Mouse (Mus musculus) layer of hippocampus, adult 2 months (tissue): ENCODE results near the gene Des. TPM values are rescaled to one million over a fixed set of nuclear protein-coding genes. Genes with fewer than 3 reads are reported as not detected.

ENCODE experiments used
- DNase-seq, 2 experiments: peaks; one replicate each; pipeline ENCODE4 v3.0.0; 2022; ENCODE audit warnings: low spot score in 2 of 2
- H3K27ac ChIP-seq: fragments of 200-600 bp; 2 replicates; pipeline ENCODE4 v1.8.1; 2022
- H3K4me3 ChIP-seq: fragments of 200-600 bp; 2 replicates; pipeline ENCODE4 v1.8.1; 2022; ENCODE audit warnings: mild to moderate bottlenecking
- CTCF ChIP-seq: fragments of 200-600 bp; conservative IDR thresholded peaks from 2 replicates; pipeline ENCODE4 v1.8.1; 2022; ENCODE audit warnings: antibody characterized with exemption, mild to moderate bottlenecking, moderate library complexity
- total RNA-seq, 2 experiments: library from RNA; stranded (reverse); gene quantifications; 2 replicates each; pipeline ENCODE4 v1.2.3; 2021

Gene Des
- total RNA-seq, 2 experiments from 2014 or later = 0.88 to 1.00 TPM

DNA sequence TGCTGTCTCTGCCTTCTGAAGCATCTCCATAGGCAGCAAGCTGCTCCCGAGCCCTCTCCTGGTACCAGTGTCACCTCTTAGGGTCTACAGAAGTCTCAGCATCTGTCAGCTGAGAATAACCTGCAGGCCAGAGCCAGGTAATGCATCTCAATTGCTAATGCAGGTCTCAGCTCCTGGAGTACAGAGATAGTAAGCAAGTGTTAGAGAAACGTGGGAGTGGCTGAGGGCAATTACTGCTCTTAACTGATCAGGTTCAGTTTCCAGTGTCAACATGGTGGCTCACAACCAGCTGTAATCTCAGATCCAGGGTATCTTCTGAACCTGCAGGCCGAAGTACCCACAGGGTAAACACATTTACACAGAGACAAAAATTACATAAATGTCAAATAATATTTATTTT lies 23.7 kb upstream of the Des start:
- Histone ChIP-seq H3K4me3 (no peak overlapping the region), H3K27ac (no peak overlapping the region)
- no peak for TF ChIP-seq CTCF
- DNase-seq = no peak

DNA sequence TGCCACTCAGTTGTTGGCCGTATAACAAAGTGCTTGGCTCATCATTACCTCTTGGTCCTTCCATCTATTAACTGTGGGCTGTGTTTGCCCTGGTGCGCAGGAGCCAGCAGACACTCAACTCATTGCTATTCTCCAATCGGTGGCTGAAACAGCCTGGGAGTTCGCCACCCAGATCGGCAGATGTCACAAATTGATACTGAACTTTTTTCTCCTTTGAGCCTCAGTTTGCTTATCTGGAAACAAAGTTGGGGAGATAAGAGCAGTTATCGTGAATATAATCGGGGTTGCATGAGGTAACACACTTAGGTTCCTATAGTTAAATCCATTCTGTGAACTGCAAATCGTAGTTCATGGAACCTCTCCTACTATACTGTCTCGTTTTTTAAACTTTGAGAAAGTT lies 23.0 kb upstream of the Des start:
- Histone ChIP-seq H3K4me3 (no peak overlapping the region), H3K27ac (no peak overlapping the region)
- no peak for TF ChIP-seq CTCF
- DNase-seq = no peak

GRCm38 (mm10) chr1:75338091-75338694 lies 21.9 kb upstream of the Des start:
- no peak for TF ChIP-seq CTCF
- H3K27ac ChIP-seq = peak overlapping the region; percentile 6; the same call in 1 of the 2 replicates

DNA sequence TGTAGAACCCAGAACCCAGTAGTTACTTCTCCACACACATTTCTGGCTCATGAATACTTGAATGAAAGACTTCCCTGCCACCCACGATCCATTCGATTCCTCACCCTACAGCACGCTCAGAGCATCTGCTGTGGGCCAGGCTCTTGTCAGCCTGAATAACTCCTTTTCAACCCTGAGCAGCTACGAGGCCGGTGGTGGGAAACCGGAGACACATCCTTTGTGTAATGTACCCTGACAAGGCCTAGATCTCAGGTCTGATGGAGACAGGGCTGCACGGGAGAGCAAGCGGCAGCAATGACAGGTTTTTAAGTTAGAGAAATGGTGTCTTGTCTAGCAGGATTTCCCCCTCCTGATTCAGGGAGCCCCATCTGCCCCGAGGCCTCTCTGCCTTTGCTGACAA lies 20.8 kb upstream of the Des start:
- no peak overlapping the region for H3K4me3 ChIP-seq
- peak overlapping the region; percentile 57; the same call in 1 of the 2 replicates for H3K27ac ChIP-seq
- DNase-seq = peak; percentile 29 to 57
- TF ChIP-seq CTCF = no peak

More at GRCm38 (mm10) chr1:75338091-75338694, 21.9 kb upstream of the Des start:
- DNase-seq = no peak
- H3K4me3 ChIP-seq = no peak overlapping the region

- H3K4me3 ChIP-seq = no peak overlapping the region
- TF ChIP-seq CTCF = no peak
- H3K27ac ChIP-seq = no peak overlapping the region
- no peak for DNase-seq
Observed at GRCm38 (mm10) chr1:75340519-75340918, 19.6 kb upstream of the Des start.

- no peak overlapping the region for H3K27ac ChIP-seq
- DNase-seq = peak; percentile 79 to 81
- no peak overlapping the region for H3K4me3 ChIP-seq
- peak; percentile 97 for TF ChIP-seq CTCF
Observed at GRCm38 (mm10) chr1:75342874-75343416, 17.2 kb upstream of the Des start.

GRCm38 (mm10) chr1:75344291-75345035 lies 15.7 kb upstream of the Des start:
- Histone ChIP-seq H3K4me3 (no peak overlapping the region), H3K27ac (no peak overlapping the region)
- no peak for DNase-seq
- TF ChIP-seq CTCF = no peak

GRCm38 (mm10) chr1:75345036-75345935 lies 14.8 kb upstream of the Des start:
- no peak for TF ChIP-seq CTCF
- no peak overlapping the region for H3K4me3 ChIP-seq
- H3K27ac ChIP-seq = no peak overlapping the region
- no peak for DNase-seq

DNA sequence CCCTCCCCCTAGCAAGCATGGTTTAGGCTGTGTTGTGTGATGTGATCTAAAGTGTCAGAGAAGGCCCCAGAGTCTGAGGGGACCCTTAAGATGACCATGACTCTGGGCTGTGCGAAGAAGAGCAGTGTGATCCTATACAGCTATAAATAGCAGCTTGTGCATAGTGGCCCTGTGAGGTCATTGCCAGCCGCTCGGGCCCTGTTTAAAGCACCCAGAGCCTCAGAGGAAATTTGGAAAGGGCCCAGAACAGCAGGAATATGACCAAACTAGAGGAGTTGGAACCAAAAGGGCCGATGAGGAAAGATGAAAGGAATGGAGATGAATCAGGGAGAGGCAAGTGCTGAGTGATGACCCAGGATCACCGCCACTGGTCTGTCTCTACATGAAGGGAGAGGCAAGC lies 12.8 kb upstream of the Des start:
- TF ChIP-seq CTCF = no peak

GRCm38 (mm10) chr1:75349275-75349674 lies 10.9 kb upstream of the Des start:
- no peak overlapping the region for H3K27ac ChIP-seq
- no peak for TF ChIP-seq CTCF
- no peak for DNase-seq
- no peak overlapping the region for H3K4me3 ChIP-seq

More for the DNA sequence above, 12.8 kb upstream of the Des start:
- no peak overlapping the region for H3K4me3 ChIP-seq
- H3K27ac ChIP-seq = no peak overlapping the region
- no peak for DNase-seq

GRCm38 (mm10) chr1:75357261-75357660 lies 2.9 kb upstream of the Des start:
- TF ChIP-seq CTCF = no peak
- no peak for DNase-seq
- no peak overlapping the region for H3K4me3 ChIP-seq
- H3K27ac ChIP-seq = peak overlapping the region; percentile 65; the same call in 1 of the 2 replicates

DNA sequence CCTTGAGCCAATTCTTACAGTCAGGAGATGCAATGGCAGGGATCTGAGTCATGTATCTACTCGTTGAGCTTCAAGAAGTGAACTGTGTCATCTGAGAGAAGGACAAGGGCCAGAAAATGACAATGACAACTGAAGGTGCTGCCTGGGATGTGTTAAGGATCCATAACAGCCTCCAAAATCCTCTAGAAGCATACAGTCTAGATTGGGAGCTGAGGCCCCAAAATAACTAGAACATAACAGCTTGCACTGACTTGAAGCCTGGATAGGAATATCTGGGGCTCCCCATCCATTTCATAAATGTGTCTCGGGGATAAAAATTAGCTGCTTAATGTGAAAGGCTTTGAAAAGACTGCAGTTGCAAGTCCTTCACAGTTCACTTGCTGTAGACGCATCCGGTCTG lies 2.1 kb upstream of the Des start:
- no peak for TF ChIP-seq CTCF
- no peak for DNase-seq
- Histone ChIP-seq H3K27ac (peak overlapping the region; percentile 65), H3K4me3 (no peak overlapping the region)

GRCm38 (mm10) chr1:75359346-75359745 lies 783 bp upstream of the Des start:
- H3K27ac ChIP-seq = peak overlapping the region; percentile 65
- TF ChIP-seq CTCF = no peak
- DNase-seq = peak in 1 of 2 experiments; percentile 13
- no peak overlapping the region for H3K4me3 ChIP-seq
